Mouse (Mus musculus): ENCODE results near the gene Galnt16. TPM values are rescaled to one million over a fixed set of nuclear protein-coding genes. Genes with fewer than 3 reads are reported as not detected.

Galnt16 gene
- polyA plus RNA-seq, 1 experiment from 2014 or later = 34.1 TPM

- peak; percentile 54 for ATAC-seq (ENCODE audit: low FRiP score, low read depth)
- Histone ChIP-seq H3K4me2 (peak overlapping the region; percentile 94), H3K4me3 (peak overlapping the region; percentile 81), H3K27me3 (peaks cover 11% of the 10 kb centered on the region), H3K9me3 (no peaks in the 10 kb centered on the region), H3K27ac (replicated peaks) (peak overlapping the region; percentile 83), H3K4me1 (replicated peaks) (peaks cover 33% of the 10 kb centered on the region), H3K36me3 (no peaks in the 10 kb centered on the region), H3K9ac (peak overlapping the region; percentile 74)
- WGBS = under 1% methylated on average over 25 of the region's 25 CpGs
Observed at GRCm38 (mm10) chr12:80518393-80518756, 298 bp downstream of the Galnt16 start.

- peak overlapping the region; percentile 83 for H3K27ac ChIP-seq (replicated peaks)
- H3K36me3 ChIP-seq = no peaks in the 10 kb centered on the region
- under 1% methylated on average over 86 of the region's 90 CpGs for WGBS
- H3K9ac ChIP-seq = peak overlapping the region; percentile 74
- H3K27me3 ChIP-seq = peaks cover 11% of the 10 kb centered on the region
- peak overlapping the region; percentile 81 for H3K4me3 ChIP-seq
- peak overlapping the region; percentile 94 for H3K4me2 ChIP-seq
- peaks cover 34% of the 10 kb centered on the region for H3K4me1 ChIP-seq (replicated peaks)
- H3K9me3 ChIP-seq = no peaks in the 10 kb centered on the region
- peak; percentile 84 for ATAC-seq (ENCODE audit: low FRiP score, low read depth)
Observed at GRCm38 (mm10) chr12:80518757-80519620, 912 bp downstream of the Galnt16 start.

GRCm38 (mm10) chr12:80519621-80520332, 1.7 kb downstream of the Galnt16 start:
- H3K36me3 ChIP-seq = no peaks in the 10 kb centered on the region
- under 1% methylated on average over 43 of the region's 43 CpGs for WGBS
- H3K27me3 ChIP-seq = peaks cover 11% of the 10 kb centered on the region
- H3K4me3 ChIP-seq = peak overlapping the region; percentile 81
- peak overlapping the region; percentile 94 for H3K4me2 ChIP-seq
- H3K9ac ChIP-seq = peak overlapping the region; percentile 74
- H3K9me3 ChIP-seq = no peaks in the 10 kb centered on the region
- peaks cover 39% of the 10 kb centered on the region for H3K4me1 ChIP-seq (replicated peaks)
- peak; percentile 20; the same call in 1 of the 2 replicates for ATAC-seq (ENCODE audit: low FRiP score, low read depth)
- H3K27ac ChIP-seq (replicated peaks) = peak overlapping the region; percentile 83

- H3K4me2 ChIP-seq = no peak overlapping the region
- ATAC-seq (ENCODE audit: low FRiP score, low read depth) = 0 out of 2 replicates have a peak, but pooled peaks have one; percentile 2
- peaks cover 55% of the 10 kb centered on the region for H3K4me1 ChIP-seq (replicated peaks)
- WGBS = 54% methylated on average over 3 of the region's 3 CpGs
- no peak overlapping the region for H3K4me3 ChIP-seq
- H3K9me3 ChIP-seq = no peaks in the 10 kb centered on the region
- H3K27me3 ChIP-seq = peaks cover 5% of the 10 kb centered on the region; the same call in 1 of the 2 replicates
- no peak overlapping the region for H3K9ac ChIP-seq
- no peaks in the 10 kb centered on the region for H3K36me3 ChIP-seq
- no peak overlapping the region for H3K27ac ChIP-seq (replicated peaks)
Observed at GRCm38 (mm10) chr12:80522006-80522405, 3.9 kb downstream of the Galnt16 start.

- no peaks in the 10 kb centered on the region for H3K9me3 ChIP-seq
- 29% methylated on average over 12 of the region's 12 CpGs for WGBS
- H3K27ac ChIP-seq (replicated peaks) = no peak overlapping the region
- no peak overlapping the region for H3K4me2 ChIP-seq
- no peak overlapping the region for H3K4me3 ChIP-seq
- no peak for ATAC-seq (ENCODE audit: low FRiP score, low read depth)
- no peaks in the 10 kb centered on the region for H3K36me3 ChIP-seq
- H3K9ac ChIP-seq = no peak overlapping the region
- H3K27me3 ChIP-seq = no peaks in the 10 kb centered on the region
- H3K4me1 ChIP-seq (replicated peaks) = peaks cover 59% of the 10 kb centered on the region
Observed at GRCm38 (mm10) chr12:80524276-80524921, 6.3 kb downstream of the Galnt16 start.

GRCm38 (mm10) chr12:80525513-80525912, 7.4 kb downstream of the Galnt16 start:
- Histone ChIP-seq H3K36me3 (no peaks in the 10 kb centered on the region), H3K27ac (replicated peaks) (no peak overlapping the region), H3K9me3 (no peaks in the 10 kb centered on the region), H3K4me2 (no peak overlapping the region), H3K27me3 (no peaks in the 10 kb centered on the region), H3K4me3 (no peak overlapping the region), H3K4me1 (replicated peaks) (peaks cover 53% of the 10 kb centered on the region), H3K9ac (no peak overlapping the region)
- ATAC-seq (ENCODE audit: low FRiP score, low read depth) = no peak
- 7% methylated on average over 7 of the region's 7 CpGs for WGBS

GRCm38 (mm10) chr12:80526511-80526910, 8.4 kb downstream of the Galnt16 start:
- no peak overlapping the region for H3K27ac ChIP-seq (replicated peaks)
- H3K4me1 ChIP-seq (replicated peaks) = peaks cover 49% of the 10 kb centered on the region
- ATAC-seq (ENCODE audit: low FRiP score, low read depth) = no peak
- H3K27me3 ChIP-seq = no peaks in the 10 kb centered on the region
- no peak overlapping the region for H3K9ac ChIP-seq
- H3K36me3 ChIP-seq = no peaks in the 10 kb centered on the region
- no peak overlapping the region for H3K4me2 ChIP-seq
- H3K9me3 ChIP-seq = no peaks in the 10 kb centered on the region
- no peak overlapping the region for H3K4me3 ChIP-seq
- WGBS = 79% methylated on average over 2 of the region's 2 CpGs

GRCm38 (mm10) chr12:80527727-80528389, 9.8 kb downstream of the Galnt16 start:
- no peak overlapping the region for H3K9ac ChIP-seq
- peak overlapping the region; percentile 54; the same call in 1 of the 2 replicates for H3K27ac ChIP-seq (replicated peaks)
- no peaks in the 10 kb centered on the region for H3K9me3 ChIP-seq
- no peaks in the 10 kb centered on the region for H3K27me3 ChIP-seq
- H3K4me2 ChIP-seq = no peak overlapping the region
- no peaks in the 10 kb centered on the region for H3K36me3 ChIP-seq
- WGBS = 69% methylated on average over 5 of the region's 5 CpGs
- no peak overlapping the region for H3K4me3 ChIP-seq
- peaks cover 41% of the 10 kb centered on the region for H3K4me1 ChIP-seq (replicated peaks)
- peak; percentile 47; the same call in 1 of the 2 replicates for ATAC-seq (ENCODE audit: low FRiP score, low read depth)

- no peaks in the 10 kb centered on the region for H3K36me3 ChIP-seq
- no peaks in the 10 kb centered on the region for H3K9me3 ChIP-seq
- no peak for ATAC-seq (ENCODE audit: low FRiP score, low read depth)
- no peak overlapping the region for H3K4me2 ChIP-seq
- H3K4me3 ChIP-seq = no peak overlapping the region
- no peak overlapping the region for H3K9ac ChIP-seq
- peaks cover 40% of the 10 kb centered on the region for H3K4me1 ChIP-seq (replicated peaks)
- H3K27ac ChIP-seq (replicated peaks) = no peak overlapping the region
- no peaks in the 10 kb centered on the region for H3K27me3 ChIP-seq
- WGBS = 70% methylated on average over 2 of the region's 2 CpGs
Observed at GRCm38 (mm10) chr12:80530052-80530451, 12.0 kb downstream of the Galnt16 start.

- ATAC-seq (ENCODE audit: low FRiP score, low read depth) = no peak
- 64% methylated on average over 6 of the region's 6 CpGs for WGBS
- Histone ChIP-seq H3K4me3 (no peak overlapping the region), H3K4me1 (replicated peaks) (peaks cover 35% of the 10 kb centered on the region), H3K36me3 (no peaks in the 10 kb centered on the region), H3K4me2 (no peak overlapping the region), H3K9me3 (no peaks in the 10 kb centered on the region), H3K27me3 (no peaks in the 10 kb centered on the region), H3K9ac (no peak overlapping the region), H3K27ac (replicated peaks) (no peak overlapping the region)
Observed at GRCm38 (mm10) chr12:80530630-80531029, 12.6 kb downstream of the Galnt16 start.

- H3K4me1 ChIP-seq (replicated peaks) = peaks cover 26% of the 10 kb centered on the region
- H3K27ac ChIP-seq (replicated peaks) = no peak overlapping the region
- H3K4me3 ChIP-seq = no peak overlapping the region
- 81% methylated on average over 10 of the region's 10 CpGs for WGBS
- no peak for ATAC-seq (ENCODE audit: low FRiP score, low read depth)
- H3K9me3 ChIP-seq = no peaks in the 10 kb centered on the region
- H3K9ac ChIP-seq = no peak overlapping the region
- H3K4me2 ChIP-seq = no peak overlapping the region
- no peaks in the 10 kb centered on the region for H3K27me3 ChIP-seq
- H3K36me3 ChIP-seq = no peaks in the 10 kb centered on the region
Observed at GRCm38 (mm10) chr12:80531585-80531984, 13.5 kb downstream of the Galnt16 start.
